Mouse (Mus musculus) brain, embryonic 14.5 days (tissue): ENCODE data around the gene Nit2. TPM values are rescaled to one million over a fixed set of nuclear protein-coding genes. Genes with fewer than 3 reads are reported as not detected.

ENCODE experiments used
- DNase-seq: peaks from one replicate; pipeline ENCODE4 v3.0.0-alpha.2; 2011; ENCODE audit warnings: low read depth
- CTCF ChIP-seq: fragments of 200-500 bp; IDR thresholded peaks from 2 replicates; pipeline ENCODE4 v1.5.1; 2012; ENCODE audit warnings: inconsistent platforms, mild to moderate bottlenecking, moderate library complexity, borderline replicate concordance; ENCODE audit not compliant: insufficient read depth, insufficient read length; ENCODE audit errors: extremely low read depth
- POLR2A ChIP-seq: fragments of 200-500 bp; IDR thresholded peaks from 2 replicates; pipeline ENCODE4 v1.6.1; 2012; ENCODE audit warnings: mild to moderate bottlenecking, inconsistent platforms, borderline replicate concordance; ENCODE audit not compliant: poor library complexity, insufficient read depth, insufficient read length, severe bottlenecking; ENCODE audit errors: extremely low read depth
- polyA plus RNA-seq: library from polyadenylated mRNA; depleted of rRNA; stranded (reverse); fragments of >200 nt; gene quantifications from 2 replicates; pipeline ENCODE4 v1.2.3, GENCODE M21; 2012; rRNA removed

The Nit2 gene
- polyA plus RNA-seq, 1 experiment = 20.9 TPM

DNA sequence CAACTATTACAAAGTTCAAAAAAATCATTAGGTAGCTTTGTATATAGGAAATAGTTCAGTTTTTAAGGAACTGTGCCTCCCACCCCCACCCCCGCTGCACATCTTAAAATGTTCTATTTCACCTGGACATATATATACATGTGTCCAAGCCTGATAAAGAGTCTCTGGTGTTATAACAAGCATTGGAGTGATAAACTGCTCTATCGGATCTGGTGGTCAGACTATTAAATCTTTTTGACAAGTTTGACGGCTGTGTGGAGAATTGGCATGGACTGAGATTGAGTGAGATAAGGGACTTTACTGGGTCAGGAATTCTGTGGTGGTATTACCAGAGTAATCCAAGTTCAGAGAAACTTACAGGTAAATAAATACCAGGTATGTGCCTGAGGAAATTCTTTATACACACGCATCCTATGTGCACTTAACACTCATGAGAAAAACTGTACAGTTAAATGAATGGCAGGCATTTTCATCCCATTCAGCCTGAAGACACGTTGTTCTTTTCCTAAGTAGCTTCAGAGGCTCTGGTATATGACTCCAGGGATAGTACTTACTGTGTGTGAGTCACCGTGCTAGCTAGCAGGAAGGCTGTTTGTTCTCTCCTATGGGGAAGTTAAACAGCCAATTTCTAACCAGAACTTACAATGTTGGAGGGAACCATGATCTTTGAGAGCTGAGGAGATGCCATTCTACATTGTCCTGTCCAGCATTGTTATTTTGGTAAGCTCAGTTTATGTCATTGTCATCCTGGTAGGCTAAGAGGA, 44.3 kb downstream of the Nit2 start:
- TF ChIP-seq POLR2A = no peak
- no peak for TF ChIP-seq CTCF
- no peak for DNase-seq

GRCm38 (mm10) chr16:57121816-57122415, 45.2 kb downstream of the Nit2 start:
- no peak for DNase-seq
- TF ChIP-seq CTCF = no peak
- TF ChIP-seq POLR2A = no peak

- peak; percentile 99 for DNase-seq
- no peak for TF ChIP-seq CTCF
- TF ChIP-seq POLR2A = peak; percentile 22; the same call in 1 of the 2 replicates
Measured at GRCm38 (mm10) chr16:57120913-57121815, 46.0 kb downstream of the Nit2 start, which contains the start of gene Tomm70a. Tomm70a (plus strand) TSS chr16:57121703.

DNA sequence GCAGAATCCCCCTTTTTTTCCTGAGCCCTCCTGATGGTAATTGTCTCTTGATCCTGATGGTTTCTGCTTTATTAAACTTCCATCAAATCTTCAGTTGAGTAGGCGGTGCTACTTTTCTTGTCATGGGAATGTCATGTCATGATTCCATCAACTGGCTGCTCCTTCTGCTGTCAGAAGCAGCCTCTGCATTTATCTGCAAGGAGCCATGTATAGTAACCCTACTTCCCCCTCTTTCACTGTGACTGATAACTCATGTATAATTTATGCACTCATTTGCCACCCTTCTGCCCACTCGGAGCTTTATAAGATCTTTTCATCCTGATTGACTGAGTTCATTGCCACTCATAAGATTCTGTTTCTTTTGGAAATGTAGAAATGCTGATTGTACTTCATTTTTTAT, 49.6 kb downstream of the Nit2 start:
- TF ChIP-seq CTCF = no peak
- DNase-seq = peak; percentile 12

DNA sequence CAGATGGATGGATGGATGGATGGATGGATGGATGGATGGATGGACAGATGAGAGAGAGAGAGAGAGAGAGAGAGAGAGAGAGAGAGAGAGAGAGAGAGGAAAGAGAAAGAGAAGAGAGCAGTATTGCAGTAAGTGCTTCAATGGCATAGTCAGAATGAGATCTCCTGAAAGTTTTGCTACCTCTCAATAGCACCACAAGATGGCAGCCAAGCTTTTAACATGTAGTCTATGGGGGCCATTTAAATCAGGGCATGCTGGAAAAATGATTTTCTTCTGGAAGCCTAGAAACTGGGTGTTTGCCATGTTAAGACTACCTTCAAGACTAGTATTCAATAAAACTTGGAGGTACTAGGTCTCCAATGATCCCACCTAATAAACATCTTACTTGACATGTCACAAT, 51.1 kb downstream of the Nit2 start:
- peak; percentile 16; the same call in 1 of the 2 replicates for TF ChIP-seq CTCF
- TF ChIP-seq POLR2A = no peak
- DNase-seq = peak; percentile 47

Other genes starting within 250 kb of the Nit2 start
- 0.14 TPM in 1 of 2 replicates, not detected in the other for gene Lnp1, start 239.3 kb downstream of the Nit2 start, polyA plus RNA-seq
- gene Tmem45a2, start 96.0 kb downstream of the Nit2 start, polyA plus RNA-seq = not detected in 2 replicates
- 41.7 and 53.8 TPM in 2 replicates for gene Tomm70a, start 45.6 kb downstream of the Nit2 start, polyA plus RNA-seq
- 49.5 and 49.6 TPM in 2 replicates for gene Tbc1d23, start 64.2 kb upstream of the Nit2 start, polyA plus RNA-seq
- gene Tmem30c, start 125.5 kb upstream of the Nit2 start, polyA plus RNA-seq = 1.1 and 1.6 TPM in 2 replicates
- gene Filip1l, start 185.8 kb upstream of the Nit2 start, polyA plus RNA-seq = 1.3 and 2.5 TPM in 2 replicates